Mouse (Mus musculus): ENCODE data around the gene Gm7029.

GRCm38 (mm10) chr17:33902079-33902478 lies 28.4 kb downstream of the Gm7029 start:
- TF ChIP-seq POLR2A (IDR thresholded peaks at IDR 0.05; ENCODE audit: extremely low read depth, insufficient read depth, low read length) (no peak), CTCF (IDR thresholded peaks at IDR 0.05; ENCODE audit: low read depth, low read length) (no peak)

All from liver, adult 2 months (tissue).